ENCODE assay signal across 25 mouse cellular contexts in genomic region chr1:43169661-43170060, GRCm38 (mm10). TPM values are rescaled to one million over a fixed set of nuclear protein-coding genes. Genes with fewer than 3 reads are reported as not detected.
DNase-seq lines count a peak whose midpoint lies in the region; ATAC-seq and TF ChIP-seq lines count a peak whose summit lies in the region.
"Had no signal": no experiment of that assay in that cellular context is flagged by ENCODE, and none has a peak within 500 bp of the region (broad histone marks: within the 10 kb centered on the region; RNA-seq: fewer than 3 reads in every experiment).

No protein-coding gene starts in this region.

- peaks cover 7% of the 10 kb centered on the region; the same call in 1 of the 2 replicates for H3K36me3 ChIP-seq in heart, postnatal 0 days (replicated peaks; ENCODE audit: control insufficient read depth, insufficient read depth, low read length)
- no peaks in the 10 kb centered on the region for H3K36me3 ChIP-seq in limb, embryonic 15.5 days
- no peaks in the 10 kb centered on the region for H3K36me3 ChIP-seq in limb, embryonic 10.5 days
- H3K36me3 ChIP-seq in forebrain, embryonic 13.5 days (ENCODE audit: poor library complexity, severe bottlenecking): no peaks in the 10 kb centered on the region
- H3K36me3 ChIP-seq: hindbrain, embryonic 12.5 days; liver, embryonic 15.5 days; neural tube, embryonic 15.5 days; stomach, embryonic 15.5 days had no signal

- WGBS in heart, postnatal 0 days: 79% methylated on average over 1 of the region's 1 CpGs
- WGBS in limb, embryonic 15.5 days: 79% methylated on average over 1 of the region's 1 CpGs
- 83% methylated on average over 1 of the region's 1 CpGs for WGBS in limb, embryonic 10.5 days
- 86% methylated on average over 1 of the region's 1 CpGs for WGBS in forebrain, embryonic 13.5 days

- no peak overlapping the region for H3K9ac ChIP-seq in heart, postnatal 0 days (replicated peaks; ENCODE audit: low read depth, low read length)
- no peak overlapping the region for H3K9ac ChIP-seq in limb, embryonic 15.5 days
- H3K9ac ChIP-seq in forebrain, embryonic 13.5 days: no peak overlapping the region
- H3K9ac ChIP-seq: hindbrain, embryonic 12.5 days; liver, embryonic 15.5 days; lung, embryonic 14.5 days; neural tube, embryonic 15.5 days; stomach, embryonic 15.5 days had no signal

- TF ChIP-seq CTCF in heart, postnatal 0 days (IDR thresholded peaks at IDR 0.05; ENCODE audit: low read depth): no peak

- DNase-seq in heart, adult 11 months: peak; percentile 33
- DNase-seq in heart, adult 9 months (ENCODE audit: low spot score in 2 of 2): no peak
- no peak for DNase-seq in heart, postnatal 0 days (ENCODE audit: low spot score)
- no peak for DNase-seq in heart, postnatal 36 days
- DNase-seq in limb, embryonic 10.5 days (ENCODE audit: low spot score): no peak
- DNase-seq in layer of hippocampus, postnatal 36 days: no peak
- DNase-seq: adrenal gland, postnatal 14 days; cerebellum, adult 11-12 months; cerebellum, adult 9-11 months; embryo, embryonic 11 days; lung, embryonic 14.5 days; lung, postnatal 14 days; midbrain, embryonic 14.5 days; retina, postnatal 1 day; right cerebral cortex, postnatal 14 days had no signal

- H3K9me3 ChIP-seq in heart, postnatal 0 days (replicated peaks; ENCODE audit: control insufficient read depth, low read length): no peaks in the 10 kb centered on the region
- H3K9me3 ChIP-seq in limb, embryonic 15.5 days: no peaks in the 10 kb centered on the region
- no peaks in the 10 kb centered on the region for H3K9me3 ChIP-seq in limb, embryonic 10.5 days (replicated peaks)
- H3K9me3 ChIP-seq in forebrain, embryonic 13.5 days (replicated peaks): no peaks in the 10 kb centered on the region
- H3K9me3 ChIP-seq: heart, embryonic 13.5 days; hindbrain, embryonic 12.5 days; liver, embryonic 15.5 days; neural tube, embryonic 15.5 days; stomach, embryonic 15.5 days had no signal

- H3K27ac ChIP-seq in heart, postnatal 0 days (ENCODE audit: low read depth): peak overlapping the region; percentile 64
- 0 out of 2 replicates have a peak overlapping the region, but pooled peaks have one; percentile 47 for H3K27ac ChIP-seq in limb, embryonic 15.5 days
- H3K27ac ChIP-seq in limb, embryonic 10.5 days: no peak overlapping the region
- no peak overlapping the region for H3K27ac ChIP-seq in forebrain, embryonic 13.5 days
- H3K27ac ChIP-seq: heart, embryonic 13.5 days; hindbrain, embryonic 12.5 days; liver, embryonic 15.5 days; neural tube, embryonic 15.5 days; stomach, embryonic 15.5 days had no signal

- peaks cover 64% of the 10 kb centered on the region for H3K4me1 ChIP-seq in heart, postnatal 0 days (ENCODE audit: control insufficient read depth, insufficient read depth)
- H3K4me1 ChIP-seq in limb, embryonic 15.5 days: peaks cover 14% of the 10 kb centered on the region
- peaks cover 13% of the 10 kb centered on the region for H3K4me1 ChIP-seq in limb, embryonic 10.5 days
- no peaks in the 10 kb centered on the region for H3K4me1 ChIP-seq in forebrain, embryonic 13.5 days
- H3K4me1 ChIP-seq: hindbrain, embryonic 12.5 days; liver, embryonic 15.5 days; neural tube, embryonic 15.5 days had no signal

- no peak for ATAC-seq in heart, postnatal 0 days (ENCODE audit: insufficient read depth, low read depth)
- no peak for ATAC-seq in limb, embryonic 15.5 days (ENCODE audit: insufficient number of reproducible peaks, low FRiP score, low TSS enrichment, low read depth)
- ATAC-seq in forebrain, embryonic 13.5 days: no peak
- ATAC-seq: CD4-positive, CD25-positive, alpha-beta regulatory T cell, adult 4 months; forebrain, embryonic 16.5 days; intestine, embryonic 16.5 days had no signal

- H3K4me3 ChIP-seq in heart, postnatal 0 days (ENCODE audit: low read depth, low read length): no peak overlapping the region
- no peak overlapping the region for H3K4me3 ChIP-seq in limb, embryonic 15.5 days
- no peak overlapping the region for H3K4me3 ChIP-seq in limb, embryonic 10.5 days
- no peak overlapping the region for H3K4me3 ChIP-seq in forebrain, embryonic 13.5 days
- H3K4me3 ChIP-seq: heart, embryonic 13.5 days; hindbrain, embryonic 12.5 days; liver, embryonic 15.5 days; neural tube, embryonic 15.5 days; stomach, embryonic 15.5 days had no signal

- no peak overlapping the region for H3K4me2 ChIP-seq in heart, postnatal 0 days (ENCODE audit: low read depth, low read length)
- no peak overlapping the region for H3K4me2 ChIP-seq in limb, embryonic 15.5 days
- no peak overlapping the region for H3K4me2 ChIP-seq in forebrain, embryonic 13.5 days
- H3K4me2 ChIP-seq: heart, embryonic 13.5 days; hindbrain, embryonic 12.5 days; liver, embryonic 15.5 days; lung, embryonic 14.5 days; neural tube, embryonic 15.5 days; stomach, embryonic 15.5 days had no signal

- TF ChIP-seq EP300 in heart, postnatal 0 days (IDR thresholded peaks at IDR 0.05; ENCODE audit: low read depth): no peak

- intact Hi-C loops in heart, postnatal 36 days (cut with DNase I): no loop called here

- no peaks in the 10 kb centered on the region for H3K27me3 ChIP-seq in heart, postnatal 0 days (ENCODE audit: control insufficient read depth, insufficient read depth, low read length)
- 0 out of 2 replicates have a peak, but pooled peaks cover 2% of the 10 kb centered on the region for H3K27me3 ChIP-seq in limb, embryonic 15.5 days
- peaks cover 3% of the 10 kb centered on the region for H3K27me3 ChIP-seq in limb, embryonic 10.5 days (ENCODE audit: low read depth, poor library complexity, severe bottlenecking)
- H3K27me3 ChIP-seq in forebrain, embryonic 13.5 days: peaks cover 1% of the 10 kb centered on the region; the same call in 1 of the 2 replicates
- H3K27me3 ChIP-seq: heart, embryonic 13.5 days; hindbrain, embryonic 12.5 days; neural tube, embryonic 15.5 days; stomach, embryonic 15.5 days had no signal

RNA-seq across cellular contexts. Expression of gene Fhl2, which starts 27.1 kb away (rescaled TPM):
- total RNA-seq in heart, postnatal 0 days (2014; rRNA removed; ENCODE audit: low replicate concordance): 2,555 and 2,942 TPM in 2 replicates
- polyA plus RNA-seq in heart, postnatal 0 days (2015; fragmentation: Nextera tagmentation; extraction: Ambion mirVana): 974 and 1,129 TPM in 2 replicates
- 1,000 to 10,000 TPM; 1,415 to 1,925 TPM for total RNA-seq in heart, postnatal 36 days (2021)
- polyA plus RNA-seq in limb, embryonic 15.5 days (2015; fragmentation: Nextera tagmentation; extraction: Ambion mirVana): 24.7 and 26.9 TPM in 2 replicates
- 4.8 and 9.1 TPM in 2 replicates for polyA plus RNA-seq in limb, embryonic 10.5 days (2016; fragmentation: Nextera tagmentation; extraction: Ambion mirVana)
- total RNA-seq in layer of hippocampus, postnatal 36 days (2021): 10 to 100 TPM; 32.0 to 32.6 TPM
- polyA plus RNA-seq in forebrain, embryonic 13.5 days (2015; fragmentation: Nextera tagmentation; extraction: Ambion mirVana): 4.8 and 6.2 TPM in 2 replicates

Comparison
In these comparisons a context has a peak if more than half of its experiments do, and no peak if none do; other contexts are left out.
1. H3K27ac ChIP-seq: peak in heart, postnatal 0 days (single experiment) and limb, embryonic 15.5 days (single experiment); none in limb, embryonic 10.5 days (single experiment) and forebrain, embryonic 13.5 days (single experiment).
2. RNA of gene Fhl2, which starts 27.1 kb away (polyA plus RNA-seq): 974 to 1,129 TPM in heart, postnatal 0 days; 24.7 to 26.9 TPM in limb, embryonic 15.5 days, 4.8 to 9.1 TPM in limb, embryonic 10.5 days and 4.8 to 6.2 TPM in forebrain, embryonic 13.5 days; every median in the first group is over 10 times any median in the second.